In genomic region chr8:94645202-94645601, GRCm38 (mm10) we compare ENCODE assay signal across 32 mouse cellular contexts. TPM values are rescaled to one million over a fixed set of nuclear protein-coding genes. Genes with fewer than 3 reads are reported as not detected.
"Had no signal": no experiment of that assay in that cellular context is flagged by ENCODE, and none has a peak within 500 bp of the region (broad histone marks: within the 10 kb centered on the region; RNA-seq: fewer than 3 reads in every experiment).

No protein-coding gene starts in this region.

- H3K27me3 ChIP-seq: limb, embryonic 12.5 days; limb, embryonic 13.5 days; limb, embryonic 15.5 days; liver, embryonic 12.5 days; liver, embryonic 13.5 days; liver, embryonic 15.5 days; lung, embryonic 15.5 days; megakaryocyte, embryonic 14.5 days; midbrain, embryonic 12.5 days; midbrain, embryonic 13.5 days; midbrain, embryonic 15.5 days had no signal

- ATAC-seq: liver, embryonic 12.5 days; liver, postnatal 0 days; lung, postnatal 0 days; midbrain, embryonic 13.5 days; midbrain, embryonic 15.5 days; midbrain, embryonic 16.5 days had no signal

- H3K4me1 ChIP-seq: limb, embryonic 10.5 days; limb, embryonic 12.5 days; limb, embryonic 13.5 days; limb, embryonic 15.5 days; lung, embryonic 15.5 days; midbrain, embryonic 10.5 days; midbrain, embryonic 12.5 days; midbrain, embryonic 13.5 days; midbrain, embryonic 15.5 days had no signal

- H3K4me3 ChIP-seq: limb, embryonic 10.5 days; limb, embryonic 12.5 days; limb, embryonic 13.5 days; limb, embryonic 15.5 days; liver, embryonic 12.5 days; liver, embryonic 13.5 days; liver, embryonic 15.5 days; lung, embryonic 15.5 days; megakaryocyte, embryonic 14.5 days; midbrain, embryonic 10.5 days; midbrain, embryonic 12.5 days; midbrain, embryonic 13.5 days; midbrain, embryonic 15.5 days; myocyte had no signal

- H3K27ac ChIP-seq: limb, embryonic 10.5 days; limb, embryonic 12.5 days; limb, embryonic 13.5 days; limb, embryonic 15.5 days; liver, embryonic 12.5 days; liver, embryonic 13.5 days; liver, embryonic 14.5 days; liver, embryonic 15.5 days; lung, embryonic 15.5 days; macrophage; midbrain, embryonic 10.5 days; midbrain, embryonic 12.5 days; midbrain, embryonic 13.5 days; midbrain, embryonic 15.5 days had no signal

- H3K9ac ChIP-seq: limb, embryonic 12.5 days; limb, embryonic 13.5 days; limb, embryonic 15.5 days; liver, embryonic 12.5 days; liver, embryonic 13.5 days; liver, embryonic 14.5 days; liver, embryonic 15.5 days; liver, postnatal 0 days; lung, embryonic 14.5 days; lung, embryonic 15.5 days; midbrain, embryonic 12.5 days; midbrain, embryonic 13.5 days; midbrain, embryonic 15.5 days had no signal

- DNase-seq: left cerebral cortex, postnatal 4 days; liver; liver, embryonic 13.5 days; liver, postnatal 0 days; lung, adult 18-20 months; lung, adult 2 months; lung, embryonic 14.5 days; lung, postnatal 10 days; lung, postnatal 14 days; lung, postnatal 4 days; midbrain, embryonic 14.5 days had no signal

- H3K9me3 ChIP-seq: limb, embryonic 10.5 days; limb, embryonic 12.5 days; limb, embryonic 13.5 days; limb, embryonic 15.5 days; liver, embryonic 12.5 days; liver, embryonic 13.5 days; liver, embryonic 15.5 days; lung, embryonic 15.5 days; midbrain, embryonic 10.5 days; midbrain, embryonic 12.5 days; midbrain, embryonic 13.5 days; midbrain, embryonic 15.5 days had no signal

RNA-seq across cellular contexts. Expression of gene Pllp, which starts 50.9 kb away (rescaled TPM):
- total RNA-seq: megakaryocyte progenitor cell, adult 5-6 weeks; megakaryocyte, adult 5-6 weeks; megakaryocyte-erythroid progenitor cell, adult 5-6 weeks; monocyte, adult 5-6 weeks had no signal
- polyA plus RNA-seq: limb, embryonic 10.5 days; macrophage had no signal
